Mouse (Mus musculus): ENCODE measurements around the gene Ski. TPM values are rescaled to one million over a fixed set of nuclear protein-coding genes. Genes with fewer than 3 reads are reported as not detected.
A peak's percentile ranks its signal among the peaks of the same experiment; 100 is the strongest.

Gene Ski
- polyA plus RNA-seq, 1 experiment from 2014 or later, result 14.5 TPM

GRCm38 (mm10) chr4:155139281-155140045, 82.9 kb downstream of the Ski start:
- WGBS, result 76% methylated on average over 12 of the region's 12 CpGs
- H3K27ac ChIP-seq (ENCODE audit: low read length), result no peak overlapping the region
- no peaks in the 10 kb centered on the region for H3K9me3 ChIP-seq (ENCODE audit: low read length)
- H3K9ac ChIP-seq (replicated peaks; ENCODE audit: low read length), result no peak overlapping the region
- H3K36me3 ChIP-seq (ENCODE audit: insufficient read depth, low read length), result no peaks in the 10 kb centered on the region
- H3K4me2 ChIP-seq (replicated peaks; ENCODE audit: low read depth, low read length), result no peak overlapping the region
- no peak overlapping the region for H3K4me3 ChIP-seq (ENCODE audit: low read length)
- ATAC-seq (ENCODE audit: low FRiP score, low TSS enrichment), result no peak
- H3K4me1 ChIP-seq (ENCODE audit: insufficient read depth, low read length), result peaks cover 45% of the 10 kb centered on the region
- H3K27me3 ChIP-seq (ENCODE audit: insufficient read depth, low read length), result no peaks in the 10 kb centered on the region

DNA sequence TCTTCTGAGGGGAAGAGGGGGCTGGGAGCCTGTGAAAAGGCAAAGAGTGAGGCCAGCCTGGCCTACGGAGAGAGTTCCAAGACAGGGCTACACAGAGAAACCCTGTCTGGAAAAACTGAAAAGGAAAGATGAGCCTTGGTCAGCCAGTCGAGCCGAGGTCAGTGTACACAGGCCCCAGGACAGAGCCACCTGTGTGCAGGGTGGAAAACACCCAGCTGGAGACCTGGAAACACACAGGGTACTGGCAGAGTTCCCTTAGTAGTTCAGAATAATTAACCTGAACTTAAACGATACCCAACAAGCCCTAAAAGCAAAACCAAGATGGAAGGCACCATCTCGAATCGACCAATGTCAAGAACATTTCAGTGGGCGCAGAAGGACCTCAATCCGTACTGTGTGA, 83.9 kb downstream of the Ski start:
- Histone ChIP-seq H3K27me3 (ENCODE audit: insufficient read depth, low read length) (no peaks in the 10 kb centered on the region), H3K4me2 (replicated peaks; ENCODE audit: low read depth, low read length) (no peak overlapping the region), H3K4me1 (ENCODE audit: insufficient read depth, low read length) (peaks cover 45% of the 10 kb centered on the region), H3K27ac (ENCODE audit: low read length) (no peak overlapping the region), H3K36me3 (ENCODE audit: insufficient read depth, low read length) (no peaks in the 10 kb centered on the region), H3K4me3 (ENCODE audit: low read length) (no peak overlapping the region), H3K9ac (replicated peaks; ENCODE audit: low read length) (no peak overlapping the region), H3K9me3 (ENCODE audit: low read length) (no peaks in the 10 kb centered on the region)
- WGBS, result 70% methylated on average over 8 of the region's 8 CpGs
- no peak for ATAC-seq (ENCODE audit: low FRiP score, low TSS enrichment)

DNA sequence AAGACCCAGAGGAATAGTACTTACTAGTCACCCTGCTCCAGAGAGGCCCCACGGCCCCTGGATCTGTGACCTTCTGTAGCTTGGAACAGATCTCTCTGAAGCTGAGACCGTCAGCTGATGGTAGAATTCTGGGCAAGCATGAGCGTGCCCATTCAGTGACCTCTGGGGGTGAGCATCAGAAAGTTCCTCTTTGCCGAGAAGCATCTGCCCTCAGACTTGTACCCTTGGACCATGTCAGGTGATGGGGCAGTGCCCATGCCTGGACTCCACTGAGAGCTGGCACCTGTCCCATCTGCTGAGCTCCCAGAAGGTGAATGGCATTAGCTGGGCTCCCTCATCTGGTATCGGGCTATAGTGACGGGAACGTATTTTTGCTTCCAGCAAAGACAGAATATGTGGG, 84.5 kb downstream of the Ski start:
- H3K27me3 ChIP-seq (ENCODE audit: insufficient read depth, low read length), result no peaks in the 10 kb centered on the region
- no peaks in the 10 kb centered on the region for H3K9me3 ChIP-seq (ENCODE audit: low read length)
- H3K4me1 ChIP-seq (ENCODE audit: insufficient read depth, low read length), result peaks cover 47% of the 10 kb centered on the region
- no peak for ATAC-seq (ENCODE audit: low FRiP score, low TSS enrichment)
- no peak overlapping the region for H3K4me2 ChIP-seq (replicated peaks; ENCODE audit: low read depth, low read length)
- no peak overlapping the region for H3K27ac ChIP-seq (ENCODE audit: low read length)
- H3K9ac ChIP-seq (replicated peaks; ENCODE audit: low read length), result no peak overlapping the region
- H3K4me3 ChIP-seq (ENCODE audit: low read length), result no peak overlapping the region
- 86% methylated on average over 7 of the region's 7 CpGs for WGBS
- H3K36me3 ChIP-seq (ENCODE audit: insufficient read depth, low read length), result no peaks in the 10 kb centered on the region

DNA sequence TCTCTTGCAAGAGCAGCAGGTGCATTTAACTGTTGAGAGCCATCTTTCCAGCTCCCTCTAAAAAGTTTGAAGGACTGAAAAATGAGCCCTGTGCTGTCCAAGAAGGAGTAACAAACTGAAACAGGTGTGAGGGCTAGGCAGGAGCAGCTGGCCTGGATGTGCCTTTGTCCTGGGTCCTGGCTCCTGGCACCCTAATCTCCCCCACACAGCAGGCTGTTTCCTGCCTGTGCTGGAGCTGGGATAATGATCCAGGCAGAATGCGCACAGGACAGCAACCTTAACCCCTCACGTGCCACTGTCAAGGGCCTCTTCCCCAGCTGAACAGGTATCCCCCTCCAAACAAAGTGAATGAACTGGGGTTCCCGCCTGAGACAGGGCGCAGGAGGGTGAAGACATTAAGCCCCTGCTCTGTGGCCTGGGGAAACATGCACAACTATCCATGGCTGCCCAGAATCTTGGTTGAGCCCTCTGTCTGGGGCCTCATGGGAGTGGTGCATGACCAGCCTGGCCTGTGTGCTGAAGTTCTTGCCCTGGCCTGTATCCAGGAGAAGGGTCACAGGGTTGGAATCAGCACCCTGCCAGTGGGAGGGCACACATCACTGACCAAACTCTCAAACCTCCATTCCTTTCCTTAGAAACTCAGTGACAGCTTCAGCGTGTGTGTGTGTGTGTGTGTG, 86.3 kb downstream of the Ski start:
- H3K4me2 ChIP-seq (replicated peaks; ENCODE audit: low read depth, low read length), result no peak overlapping the region
- H3K9ac ChIP-seq (replicated peaks; ENCODE audit: low read length), result no peak overlapping the region
- H3K36me3 ChIP-seq (ENCODE audit: insufficient read depth, low read length), result no peaks in the 10 kb centered on the region
- H3K4me3 ChIP-seq (ENCODE audit: low read length), result no peak overlapping the region
- 38% methylated on average over 5 of the region's 5 CpGs for WGBS
- peaks cover 45% of the 10 kb centered on the region for H3K4me1 ChIP-seq (ENCODE audit: insufficient read depth, low read length)
- no peaks in the 10 kb centered on the region for H3K9me3 ChIP-seq (ENCODE audit: low read length)
- peak overlapping the region; percentile 32; the same call in 1 of the 2 replicates for H3K27ac ChIP-seq (ENCODE audit: low read length)
- peak; percentile 47 for ATAC-seq (ENCODE audit: low FRiP score, low TSS enrichment)
- H3K27me3 ChIP-seq (ENCODE audit: insufficient read depth, low read length), result no peaks in the 10 kb centered on the region

GRCm38 (mm10) chr4:155134686-155135172, 87.7 kb downstream of the Ski start:
- Histone ChIP-seq H3K4me3 (ENCODE audit: low read length) (no peak overlapping the region), H3K9me3 (ENCODE audit: low read length) (no peaks in the 10 kb centered on the region), H3K27ac (ENCODE audit: low read length) (peak overlapping the region; percentile 59; the same call in 1 of the 2 replicates), H3K4me1 (ENCODE audit: insufficient read depth, low read length) (peaks cover 44% of the 10 kb centered on the region), H3K9ac (replicated peaks; ENCODE audit: low read length) (no peak overlapping the region), H3K27me3 (ENCODE audit: insufficient read depth, low read length) (no peaks in the 10 kb centered on the region), H3K36me3 (ENCODE audit: insufficient read depth, low read length) (no peaks in the 10 kb centered on the region), H3K4me2 (replicated peaks; ENCODE audit: low read depth, low read length) (no peak overlapping the region)
- ATAC-seq (ENCODE audit: low FRiP score, low TSS enrichment), result no peak
- 88% methylated on average over 7 of the region's 7 CpGs for whole genome bisulfite sequencing

GRCm38 (mm10) chr4:155133658-155134417, 88.6 kb downstream of the Ski start:
- WGBS, result 31% methylated on average over 20 of the region's 20 CpGs
- no peak overlapping the region for H3K4me3 ChIP-seq (ENCODE audit: low read length)
- H3K9ac ChIP-seq (replicated peaks; ENCODE audit: low read length), result no peak overlapping the region
- H3K27ac ChIP-seq (ENCODE audit: low read length), result peak overlapping the region; percentile 59
- no peaks in the 10 kb centered on the region for H3K27me3 ChIP-seq (ENCODE audit: insufficient read depth, low read length)
- 0 out of 2 replicates have a peak, but pooled peaks have one; percentile 21 for ATAC-seq (ENCODE audit: low FRiP score, low TSS enrichment)
- H3K4me2 ChIP-seq (replicated peaks; ENCODE audit: low read depth, low read length), result no peak overlapping the region
- no peaks in the 10 kb centered on the region for H3K9me3 ChIP-seq (ENCODE audit: low read length)
- peaks cover 46% of the 10 kb centered on the region for H3K4me1 ChIP-seq (ENCODE audit: insufficient read depth, low read length)
- H3K36me3 ChIP-seq (ENCODE audit: insufficient read depth, low read length), result no peaks in the 10 kb centered on the region

DNA sequence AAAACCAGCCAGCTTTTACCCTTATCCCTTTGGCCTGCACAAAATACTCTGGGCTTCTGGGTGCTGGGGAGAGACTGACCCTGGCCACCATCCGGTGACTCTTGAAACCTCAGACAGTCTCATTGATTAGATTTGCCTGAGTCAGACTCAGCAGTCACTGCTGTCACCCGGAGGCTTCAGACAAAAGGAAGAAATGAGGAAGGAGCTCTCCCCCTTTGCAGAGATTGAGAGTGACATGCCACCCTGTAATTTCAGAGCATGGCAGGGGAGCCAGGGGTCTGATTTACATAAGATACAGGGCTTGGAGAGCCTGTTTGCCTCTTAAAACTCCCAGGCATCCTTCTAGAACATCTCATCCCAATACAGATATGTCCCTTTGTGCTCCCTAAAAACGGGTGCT, 89.2 kb downstream of the Ski start:
- Histone ChIP-seq H3K4me3 (ENCODE audit: low read length) (no peak overlapping the region), H3K4me1 (ENCODE audit: insufficient read depth, low read length) (peaks cover 44% of the 10 kb centered on the region), H3K9ac (replicated peaks; ENCODE audit: low read length) (no peak overlapping the region), H3K4me2 (replicated peaks; ENCODE audit: low read depth, low read length) (no peak overlapping the region), H3K27ac (ENCODE audit: low read length) (peak overlapping the region; percentile 59), H3K9me3 (ENCODE audit: low read length) (no peaks in the 10 kb centered on the region), H3K36me3 (ENCODE audit: insufficient read depth, low read length) (no peaks in the 10 kb centered on the region), H3K27me3 (ENCODE audit: insufficient read depth, low read length) (no peaks in the 10 kb centered on the region)
- no peak for ATAC-seq (ENCODE audit: low FRiP score, low TSS enrichment)
- WGBS, result 70% methylated on average over 3 of the region's 3 CpGs

- H3K9me3 ChIP-seq (ENCODE audit: low read length), result no peaks in the 10 kb centered on the region
- no peak overlapping the region for H3K4me3 ChIP-seq (ENCODE audit: low read length)
- 0 out of 2 replicates have a peak overlapping the region, but pooled peaks have one; percentile 33 for H3K9ac ChIP-seq (replicated peaks; ENCODE audit: low read length)
- no peak for ATAC-seq (ENCODE audit: low FRiP score, low TSS enrichment)
- H3K27me3 ChIP-seq (ENCODE audit: insufficient read depth, low read length), result no peaks in the 10 kb centered on the region
- H3K4me1 ChIP-seq (ENCODE audit: insufficient read depth, low read length), result peaks cover 40% of the 10 kb centered on the region
- H3K4me2 ChIP-seq (replicated peaks; ENCODE audit: low read depth, low read length), result no peak overlapping the region
- peak overlapping the region; percentile 37; the same call in 1 of the 2 replicates for H3K27ac ChIP-seq (ENCODE audit: low read length)
- WGBS, result 68% methylated on average over 7 of the region's 7 CpGs
- H3K36me3 ChIP-seq (ENCODE audit: insufficient read depth, low read length), result no peaks in the 10 kb centered on the region
Measured at GRCm38 (mm10) chr4:155130616-155131015, 91.8 kb downstream of the Ski start.

- peak overlapping the region; percentile 37; the same call in 1 of the 2 replicates for H3K27ac ChIP-seq (ENCODE audit: low read length)
- H3K4me1 ChIP-seq (ENCODE audit: insufficient read depth, low read length), result peaks cover 35% of the 10 kb centered on the region
- H3K9me3 ChIP-seq (ENCODE audit: low read length), result no peaks in the 10 kb centered on the region
- H3K4me3 ChIP-seq (ENCODE audit: low read length), result no peak overlapping the region
- H3K9ac ChIP-seq (replicated peaks; ENCODE audit: low read length), result 0 out of 2 replicates have a peak overlapping the region, but pooled peaks have one; percentile 24
- no peak overlapping the region for H3K4me2 ChIP-seq (replicated peaks; ENCODE audit: low read depth, low read length)
- no peaks in the 10 kb centered on the region for H3K36me3 ChIP-seq (ENCODE audit: insufficient read depth, low read length)
- no peaks in the 10 kb centered on the region for H3K27me3 ChIP-seq (ENCODE audit: insufficient read depth, low read length)
- WGBS, result 75% methylated on average over 14 of the region's 14 CpGs
- no peak for ATAC-seq (ENCODE audit: low FRiP score, low TSS enrichment)
Measured at GRCm38 (mm10) chr4:155129996-155130395, 92.4 kb downstream of the Ski start.

Data from kidney, embryonic 16.5 days (tissue).